Mouse (Mus musculus): ENCODE measurements around the gene Zbed4. TPM values are rescaled to one million over a fixed set of nuclear protein-coding genes. Genes with fewer than 3 reads are reported as not detected.
"Not testable (repeated sequence)": the region's sequence is repeated elsewhere in the genome, so short reads cannot be mapped to it uniquely, and the experiment has no call there.

Zbed4 gene
- polyA plus RNA-seq, 1 experiment from 2014 or later = 4.9 TPM

- Histone ChIP-seq H3K27me3 (replicated peaks; ENCODE audit: control insufficient read depth, insufficient read depth, low read length) (no peaks in the 10 kb centered on the region), H3K4me1 (replicated peaks; ENCODE audit: control insufficient read depth, insufficient read depth, low read length) (no peaks in the 10 kb centered on the region), H3K9me3 (ENCODE audit: control insufficient read depth) (no peaks in the 10 kb centered on the region), H3K4me2 (replicated peaks; ENCODE audit: low read depth) (no peak overlapping the region), H3K4me3 (ENCODE audit: low read depth, low read length) (no peak overlapping the region), H3K36me3 (ENCODE audit: control insufficient read depth, insufficient read depth) (peaks cover 13% of the 10 kb centered on the region), H3K9ac (ENCODE audit: low read depth, low read length) (no peak overlapping the region), H3K27ac (ENCODE audit: low read depth, low read length) (no peak overlapping the region)
- ATAC-seq = no peak
- 69% methylated on average over 2 of the region's 2 CpGs for WGBS
- no peak for TF ChIP-seq CTCF (IDR thresholded peaks at IDR 0.05; ENCODE audit: low read depth)
These were observed 3.4 kb downstream of the Zbed4 start for GRCm38 (mm10) chr15:88754896-88755295.

GRCm38 (mm10) chr15:88755761-88756160 is 4.3 kb downstream of the Zbed4 start:
- H3K4me2 ChIP-seq (replicated peaks; ENCODE audit: low read depth) = no peak overlapping the region
- WGBS = 96% methylated on average over 18 of the region's 18 CpGs
- no peaks in the 10 kb centered on the region for H3K27me3 ChIP-seq (replicated peaks; ENCODE audit: control insufficient read depth, insufficient read depth, low read length)

DNA sequence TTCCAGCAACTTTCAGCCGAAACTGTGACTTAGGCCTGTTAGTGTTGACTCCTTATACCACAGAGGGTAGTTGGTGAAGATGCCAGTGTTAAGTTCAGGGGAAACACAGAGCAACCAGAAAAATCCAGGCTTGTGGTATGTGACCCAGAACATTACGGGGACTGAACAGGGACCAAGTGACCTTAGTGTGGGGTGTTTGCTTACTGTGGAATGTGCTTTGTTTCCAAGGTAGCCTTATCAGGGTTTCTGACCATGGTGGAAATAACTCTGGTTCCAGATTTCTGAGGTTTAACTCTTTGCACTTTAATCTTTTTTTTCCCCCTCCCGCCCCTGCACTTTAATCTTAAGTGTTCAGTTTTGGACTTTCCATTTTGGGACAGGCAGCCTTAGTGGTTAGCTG is 6.6 kb downstream of the Zbed4 start:
- no peak for ATAC-seq
- Histone ChIP-seq H3K9ac (ENCODE audit: low read depth, low read length) (no peak overlapping the region), H3K27ac (ENCODE audit: low read depth, low read length) (no peak overlapping the region), H3K27me3 (replicated peaks; ENCODE audit: control insufficient read depth, insufficient read depth, low read length) (no peaks in the 10 kb centered on the region), H3K4me2 (replicated peaks; ENCODE audit: low read depth) (no peak overlapping the region), H3K4me3 (ENCODE audit: low read depth, low read length) (no peak overlapping the region), H3K36me3 (ENCODE audit: control insufficient read depth, insufficient read depth) (peaks cover 26% of the 10 kb centered on the region), H3K9me3 (ENCODE audit: control insufficient read depth) (no peaks in the 10 kb centered on the region), H3K4me1 (replicated peaks; ENCODE audit: control insufficient read depth, insufficient read depth, low read length) (no peaks in the 10 kb centered on the region)
- 59% methylated on average over 3 of the region's 3 CpGs for WGBS
- TF ChIP-seq CTCF (IDR thresholded peaks at IDR 0.05; ENCODE audit: low read depth) = no peak

More at GRCm38 (mm10) chr15:88755761-88756160, 4.3 kb downstream of the Zbed4 start:
- H3K4me3 ChIP-seq (ENCODE audit: low read depth, low read length) = no peak overlapping the region
- H3K36me3 ChIP-seq (ENCODE audit: control insufficient read depth, insufficient read depth) = peaks cover 14% of the 10 kb centered on the region
- no peak overlapping the region for H3K27ac ChIP-seq (ENCODE audit: low read depth, low read length)
- TF ChIP-seq CTCF (IDR thresholded peaks at IDR 0.05; ENCODE audit: low read depth) = no peak
- H3K4me1 ChIP-seq (replicated peaks; ENCODE audit: control insufficient read depth, insufficient read depth, low read length) = no peaks in the 10 kb centered on the region
- H3K9me3 ChIP-seq (ENCODE audit: control insufficient read depth) = no peaks in the 10 kb centered on the region
- no peak overlapping the region for H3K9ac ChIP-seq (ENCODE audit: low read depth, low read length)
- no peak for ATAC-seq

GRCm38 (mm10) chr15:88761551-88761950 is 10.1 kb downstream of the Zbed4 start:
- Histone ChIP-seq H3K36me3 (ENCODE audit: control insufficient read depth, insufficient read depth) (peaks cover 31% of the 10 kb centered on the region), H3K27ac (ENCODE audit: low read depth, low read length) (no peak overlapping the region), H3K9me3 (ENCODE audit: control insufficient read depth) (no peaks in the 10 kb centered on the region), H3K4me2 (replicated peaks; ENCODE audit: low read depth) (no peak overlapping the region), H3K9ac (ENCODE audit: low read depth, low read length) (no peak overlapping the region), H3K4me3 (ENCODE audit: low read depth, low read length) (no peak overlapping the region), H3K27me3 (replicated peaks; ENCODE audit: control insufficient read depth, insufficient read depth, low read length) (no peaks in the 10 kb centered on the region), H3K4me1 (replicated peaks; ENCODE audit: control insufficient read depth, insufficient read depth, low read length) (no peaks in the 10 kb centered on the region)
- WGBS = 91% methylated on average over 4 of the region's 4 CpGs
- TF ChIP-seq CTCF (IDR thresholded peaks at IDR 0.05; ENCODE audit: low read depth) = no peak
- no peak for ATAC-seq

- TF ChIP-seq CTCF (IDR thresholded peaks at IDR 0.05; ENCODE audit: low read depth) = peak; percentile 45
- WGBS = 98% methylated on average over 2 of the region's 2 CpGs
- not testable (repeated sequence) for H3K4me2 ChIP-seq (replicated peaks; ENCODE audit: low read depth); H3K9me3 ChIP-seq (ENCODE audit: control insufficient read depth); H3K4me1 ChIP-seq (replicated peaks; ENCODE audit: control insufficient read depth, insufficient read depth, low read length); H3K9ac ChIP-seq (ENCODE audit: low read depth, low read length); H3K27me3 ChIP-seq (replicated peaks; ENCODE audit: control insufficient read depth, insufficient read depth, low read length); H3K27ac ChIP-seq (ENCODE audit: low read depth, low read length); ATAC-seq; H3K4me3 ChIP-seq (ENCODE audit: low read depth, low read length)
- H3K36me3 ChIP-seq (ENCODE audit: control insufficient read depth, insufficient read depth) = peaks cover 14% of the 10 kb centered on the region
These were observed 14.7 kb downstream of the Zbed4 start for GRCm38 (mm10) chr15:88766139-88766538.

DNA sequence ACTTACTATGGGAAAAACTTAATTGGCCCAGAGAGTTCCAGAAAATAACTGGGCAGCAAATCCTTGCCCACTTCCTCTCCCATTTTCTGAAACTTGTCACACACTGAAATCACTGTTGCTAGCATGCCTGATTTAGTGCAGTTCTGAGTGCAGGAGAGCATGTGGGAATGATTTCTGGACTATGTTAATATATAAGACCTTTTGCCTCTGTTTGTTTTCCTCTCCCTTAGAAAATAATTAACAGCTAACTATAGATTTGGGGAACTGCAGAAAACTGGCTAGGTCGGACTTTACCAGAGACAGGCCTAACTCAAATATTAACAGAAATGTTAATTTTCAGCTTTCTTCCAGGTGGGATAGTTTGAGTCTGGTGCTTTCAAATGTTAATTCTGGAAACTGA is 17.1 kb downstream of the Zbed4 start:
- no peaks in the 10 kb centered on the region for H3K9me3 ChIP-seq (ENCODE audit: control insufficient read depth)
- 0 out of 2 replicates have a peak, but pooled peaks cover 3% of the 10 kb centered on the region for H3K36me3 ChIP-seq (ENCODE audit: control insufficient read depth, insufficient read depth)
- 44% methylated on average over 1 of the region's 1 CpGs for WGBS
- no peak for ATAC-seq
- H3K27ac ChIP-seq (ENCODE audit: low read depth, low read length) = no peak overlapping the region
- no peak overlapping the region for H3K4me2 ChIP-seq (replicated peaks; ENCODE audit: low read depth)
- H3K4me3 ChIP-seq (ENCODE audit: low read depth, low read length) = no peak overlapping the region
- no peaks in the 10 kb centered on the region for H3K4me1 ChIP-seq (replicated peaks; ENCODE audit: control insufficient read depth, insufficient read depth, low read length)
- H3K27me3 ChIP-seq (replicated peaks; ENCODE audit: control insufficient read depth, insufficient read depth, low read length) = no peaks in the 10 kb centered on the region
- no peak for TF ChIP-seq CTCF (IDR thresholded peaks at IDR 0.05; ENCODE audit: low read depth)
- no peak overlapping the region for H3K9ac ChIP-seq (ENCODE audit: low read depth, low read length)

GRCm38 (mm10) chr15:88774630-88775029 is 23.2 kb downstream of the Zbed4 start:
- WGBS = 96% methylated on average over 5 of the region's 5 CpGs
- TF ChIP-seq CTCF (IDR thresholded peaks at IDR 0.05; ENCODE audit: low read depth) = peak; percentile 35; the same call in 1 of the 2 replicates
- H3K4me2 ChIP-seq (replicated peaks; ENCODE audit: low read depth); H3K27ac ChIP-seq (ENCODE audit: low read depth, low read length); H3K4me3 ChIP-seq (ENCODE audit: low read depth, low read length); H3K27me3 ChIP-seq (replicated peaks; ENCODE audit: control insufficient read depth, insufficient read depth, low read length); H3K36me3 ChIP-seq (ENCODE audit: control insufficient read depth, insufficient read depth); H3K9me3 ChIP-seq (ENCODE audit: control insufficient read depth); ATAC-seq; H3K4me1 ChIP-seq (replicated peaks; ENCODE audit: control insufficient read depth, insufficient read depth, low read length); H3K9ac ChIP-seq (ENCODE audit: low read depth, low read length): not testable (repeated sequence)
